Mouse (Mus musculus) C2C12 (cell line): Measurements from ENCODE around the gene Nipbl. TPM values are rescaled to one million over a fixed set of nuclear protein-coding genes. Genes with fewer than 3 reads are reported as not detected.

Experiments
- H3K27me3 ChIP-seq: one replicate; pipeline ENCODE4 v1.6.1; 2011; ENCODE audit not compliant: control insufficient read depth, insufficient read depth, insufficient read length
- H3K36me3 ChIP-seq: one replicate; pipeline ENCODE4 v1.6.1; 2011; ENCODE audit not compliant: control insufficient read depth, insufficient read depth
- H3K4me3 ChIP-seq: one replicate; pipeline ENCODE4 v1.5.1; 2011; ENCODE audit warnings: mild to moderate bottlenecking, control low read depth; ENCODE audit not compliant: poor library complexity, insufficient read depth, severe bottlenecking
- H3K79me2 ChIP-seq: one replicate; pipeline ENCODE4 v1.6.1; 2011; ENCODE audit not compliant: control insufficient read depth, insufficient read depth
- H3K79me3 ChIP-seq: one replicate; pipeline ENCODE4 v1.6.1; 2011; ENCODE audit warnings: low read depth, control low read depth
- H3ac ChIP-seq: one replicate; pipeline ENCODE3; 2011; ENCODE audit warnings: low read depth; ENCODE audit not compliant: control insufficient read depth, insufficient read length
- CEBPB ChIP-seq: IDR thresholded peaks from one replicate; pipeline ENCODE4 v1.6.1; 2011; ENCODE audit warnings: low read depth, mild to moderate bottlenecking, control low read depth, moderate library complexity
- CTCF ChIP-seq: IDR thresholded peaks from one replicate; pipeline ENCODE4 v1.5.1; 2011; ENCODE audit not compliant: control insufficient read depth, insufficient read depth, insufficient read length
- FOSL1 ChIP-seq: IDR thresholded peaks from one replicate; pipeline ENCODE4 v1.8.0; 2011; ENCODE audit warnings: mild to moderate bottlenecking, low read length; ENCODE audit not compliant: poor library complexity, insufficient read depth, severe bottlenecking
- MAX ChIP-seq: IDR thresholded peaks from one replicate; pipeline ENCODE4 v1.6.1; 2011; ENCODE audit warnings: mild to moderate bottlenecking, control low read depth
- MYOD1 ChIP-seq: IDR thresholded peaks from one replicate; pipeline ENCODE4 v1.6.1; 2011; ENCODE audit warnings: low read depth; ENCODE audit not compliant: control insufficient read depth, insufficient read length
- MYOG ChIP-seq: IDR thresholded peaks from one replicate; pipeline ENCODE4 v1.6.1; 2011; ENCODE audit not compliant: control insufficient read depth, insufficient read length; ENCODE audit errors: extremely low read depth
- USF1 ChIP-seq: IDR thresholded peaks from one replicate; pipeline ENCODE4 v1.6.1; 2011; ENCODE audit warnings: low read depth, mild to moderate bottlenecking, control low read depth, moderate library complexity
- polyA plus RNA-seq: library from polyadenylated mRNA; unstranded; fragments of >200 nt; fragmentation: generic; extraction: Trizol; gene quantifications from one replicate; pipeline ENCODE4 v1.2.1, GENCODE M21; 2012; ENCODE audit warnings: missing spikeins

Gene Nipbl
- polyA plus RNA-seq, 1 experiment: 6.0 TPM

DNA sequence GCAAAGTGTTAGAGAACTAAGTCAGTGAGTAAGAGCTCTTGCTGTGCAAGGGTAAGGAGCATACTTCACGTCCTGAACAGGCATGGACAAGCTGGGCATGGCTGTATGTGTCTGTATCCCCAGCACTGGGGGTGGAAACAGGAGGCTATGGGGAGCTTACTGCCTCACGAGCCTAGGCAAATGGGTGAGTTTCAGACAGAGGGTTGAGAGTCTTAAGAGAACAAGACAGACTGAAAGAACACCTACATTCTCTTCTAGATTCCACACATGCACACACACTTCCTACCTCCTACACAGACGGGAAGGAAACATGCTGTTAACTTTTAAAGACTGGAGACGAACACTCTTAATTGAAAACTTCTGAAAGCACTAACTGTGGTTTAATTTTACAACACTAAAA, 126.9 kb downstream of the Nipbl start:
- Histone ChIP-seq H3K79me3 (no peaks in the 10 kb centered on the region), H3K4me3 (no peak overlapping the region), H3ac (no peak overlapping the region), H3K79me2 (no peaks in the 10 kb centered on the region), H3K27me3 (no peaks in the 10 kb centered on the region), H3K36me3 (peaks cover 75% of the 10 kb centered on the region)
- TF ChIP-seq USF1 (no peak), FOSL1 (no peak), MYOD1 (no peak), CEBPB (no peak), MYOG (no peak), CTCF (no peak), MAX (no peak)

DNA sequence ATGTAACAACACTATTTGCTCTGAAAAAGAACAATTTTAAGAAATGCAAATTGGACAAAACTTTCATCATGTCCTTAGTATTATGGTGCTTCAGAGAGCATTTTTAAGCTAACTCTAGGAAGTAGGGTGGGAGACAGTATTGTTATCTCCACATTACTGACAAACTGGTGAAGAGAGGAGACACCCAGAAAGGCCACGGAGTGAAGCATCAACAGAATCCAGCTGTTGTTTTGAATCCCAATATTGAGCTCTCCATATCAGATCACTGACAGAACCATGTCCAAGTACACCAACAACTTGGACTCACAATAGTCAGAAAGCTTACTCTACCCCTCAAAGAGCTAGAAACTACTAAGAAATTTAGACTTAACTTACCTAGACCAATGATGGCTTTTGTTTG, 138.8 kb downstream of the Nipbl start:
- H3K36me3 ChIP-seq: peaks cover 96% of the 10 kb centered on the region
- no peaks in the 10 kb centered on the region for H3K27me3 ChIP-seq
- no peak overlapping the region for H3K4me3 ChIP-seq
- no peaks in the 10 kb centered on the region for H3K79me3 ChIP-seq
- no peak for TF ChIP-seq CEBPB
- TF ChIP-seq USF1: no peak
- TF ChIP-seq MYOG: no peak
- TF ChIP-seq MYOD1: no peak
- TF ChIP-seq MAX: no peak
- TF ChIP-seq CTCF: no peak
- no peak for TF ChIP-seq FOSL1
- no peak overlapping the region for H3ac ChIP-seq
- no peaks in the 10 kb centered on the region for H3K79me2 ChIP-seq

DNA sequence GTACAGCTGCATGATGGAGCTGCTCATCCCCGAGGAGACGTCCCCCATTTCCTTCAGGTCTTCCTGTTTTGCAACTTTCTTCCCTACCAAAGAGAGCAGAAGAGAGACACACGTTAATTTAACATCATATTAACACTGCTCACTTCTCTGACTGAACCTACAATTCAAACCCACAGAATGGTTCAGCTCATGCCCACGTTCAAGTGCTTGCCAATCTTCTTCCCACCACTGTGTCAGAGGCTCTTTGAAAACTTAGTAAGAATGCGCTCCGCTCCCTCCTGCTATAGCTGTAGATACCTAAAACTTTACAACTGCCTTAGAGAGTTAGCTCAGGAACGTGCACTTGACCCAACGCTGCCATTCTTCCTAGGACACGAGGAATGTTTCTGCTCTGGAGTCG, 141.3 kb downstream of the Nipbl start:
- Histone ChIP-seq H3ac (no peak overlapping the region), H3K4me3 (no peak overlapping the region), H3K36me3 (peaks cover 95% of the 10 kb centered on the region), H3K79me2 (no peaks in the 10 kb centered on the region), H3K79me3 (no peaks in the 10 kb centered on the region), H3K27me3 (no peaks in the 10 kb centered on the region)
- TF ChIP-seq MAX: no peak
- TF ChIP-seq MYOD1: no peak
- no peak for TF ChIP-seq USF1
- TF ChIP-seq CTCF: no peak
- no peak for TF ChIP-seq FOSL1
- no peak for TF ChIP-seq MYOG
- no peak for TF ChIP-seq CEBPB

DNA sequence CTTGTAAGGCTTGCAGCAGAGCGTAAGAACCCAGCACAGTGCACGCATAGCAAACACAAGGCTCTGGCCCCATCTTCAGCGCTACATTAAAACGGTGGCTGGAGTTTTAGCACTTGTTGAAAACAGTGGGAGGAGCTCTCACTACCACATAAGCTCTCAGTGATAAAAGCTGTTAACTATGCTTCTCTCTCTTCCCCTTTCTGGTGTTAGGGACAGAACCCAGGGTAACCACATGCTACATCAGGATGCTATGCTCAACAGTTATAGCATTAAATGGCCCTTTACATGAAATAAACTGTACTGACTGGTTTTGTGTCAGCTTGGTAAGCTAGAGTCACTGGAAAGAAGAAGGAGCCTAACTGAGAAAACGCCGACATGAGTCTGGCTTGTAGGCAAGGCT, 150.1 kb downstream of the Nipbl start:
- H3K36me3 ChIP-seq: peaks cover 84% of the 10 kb centered on the region

DNA sequence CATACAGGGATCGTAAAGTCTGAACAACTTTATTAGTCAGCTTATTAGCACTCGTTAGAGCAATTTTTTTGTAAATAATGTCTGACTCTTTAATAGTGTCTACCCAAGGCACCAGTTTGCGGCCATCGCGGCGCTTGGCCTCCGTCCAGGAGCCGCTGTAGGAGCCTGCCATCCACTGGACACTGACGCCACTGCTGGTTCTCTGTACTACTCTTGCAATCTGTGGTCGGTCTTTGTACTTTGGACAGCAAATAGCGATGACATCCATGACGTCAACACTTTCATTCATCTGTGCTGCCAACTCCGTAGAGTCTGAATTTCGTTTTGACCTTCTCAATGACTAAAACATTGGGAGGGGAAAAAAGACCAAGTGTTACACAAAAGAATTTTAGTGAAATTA, 153.0 kb downstream of the Nipbl start:
- no peaks in the 10 kb centered on the region for H3K79me2 ChIP-seq
- peaks cover 62% of the 10 kb centered on the region for H3K36me3 ChIP-seq
- H3ac ChIP-seq: no peak overlapping the region
- H3K27me3 ChIP-seq: no peaks in the 10 kb centered on the region
- TF ChIP-seq FOSL1: no peak
- no peak for TF ChIP-seq MYOG
- no peak for TF ChIP-seq MAX
- TF ChIP-seq CTCF: no peak
- TF ChIP-seq USF1: no peak
- TF ChIP-seq CEBPB: no peak
- no peak for TF ChIP-seq MYOD1
- H3K79me3 ChIP-seq: no peaks in the 10 kb centered on the region
- no peak overlapping the region for H3K4me3 ChIP-seq

More for the DNA sequence above, 150.1 kb downstream of the Nipbl start:
- H3K27me3 ChIP-seq: no peaks in the 10 kb centered on the region
- TF ChIP-seq MYOD1 (no peak), CTCF (no peak), MAX (no peak), FOSL1 (no peak), USF1 (no peak), MYOG (no peak), CEBPB (no peak)
- no peak overlapping the region for H3ac ChIP-seq
- H3K4me3 ChIP-seq: no peak overlapping the region
- H3K79me3 ChIP-seq: no peaks in the 10 kb centered on the region
- no peaks in the 10 kb centered on the region for H3K79me2 ChIP-seq

DNA sequence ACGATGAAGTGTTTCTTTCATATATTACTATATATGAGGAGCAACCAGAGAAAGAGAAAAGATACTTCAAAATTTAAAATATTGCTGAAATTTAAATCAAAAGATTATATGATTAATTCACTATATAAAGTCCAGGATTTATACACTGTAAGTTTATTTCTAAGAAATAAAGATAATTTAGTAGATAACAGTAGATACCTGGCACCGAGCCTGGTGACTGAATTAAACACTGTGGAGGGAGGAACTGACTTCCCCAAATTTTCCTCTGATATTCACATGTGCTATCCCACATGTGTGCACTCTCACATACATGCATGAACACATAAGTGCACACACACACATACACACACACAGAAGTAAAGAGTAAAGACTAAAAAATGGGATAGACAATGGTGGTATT, 162.1 kb downstream of the Nipbl start:
- Histone ChIP-seq H3K79me2 (no peaks in the 10 kb centered on the region), H3K36me3 (no peaks in the 10 kb centered on the region), H3K79me3 (no peaks in the 10 kb centered on the region), H3K27me3 (no peaks in the 10 kb centered on the region), H3K4me3 (no peak overlapping the region), H3ac (no peak overlapping the region)
- TF ChIP-seq CEBPB (no peak), CTCF (no peak), MAX (no peak), MYOD1 (no peak)
